Mouse (Mus musculus): Measurements from ENCODE around the gene Gm11437. TPM values are rescaled to one million over a fixed set of nuclear protein-coding genes. Genes with fewer than 3 reads are reported as not detected.

Gene Gm11437
- polyA plus RNA-seq, 1 experiment from 2014 or later = not detected

- H3K27me3 ChIP-seq = no peaks in the 10 kb centered on the region
- H3K4me1 ChIP-seq = 0 out of 2 replicates have a peak, but pooled peaks cover 3% of the 10 kb centered on the region
- H3K36me3 ChIP-seq = peaks cover 70% of the 10 kb centered on the region
- H3K4me3 ChIP-seq = no peak overlapping the region
- H3K9ac ChIP-seq = no peak overlapping the region
- no peak overlapping the region for H3K4me2 ChIP-seq
- peak overlapping the region; percentile 50 for H3K27ac ChIP-seq
- ATAC-seq (ENCODE audit: insufficient number of reproducible peaks, low FRiP score, low TSS enrichment, low read depth) = no peak
- H3K9me3 ChIP-seq = no peaks in the 10 kb centered on the region
These were observed 66.1 kb downstream of the Gm11437 start for GRCm38 (mm10) chr11:84101182-84101581.

Other genes starting within 250 kb of the Gm11437 start
- gene Ddx52, start 225.4 kb downstream of the Gm11437 start, polyA plus RNA-seq (2015; fragmentation: Nextera tagmentation; extraction: Ambion mirVana) = 29.4 and 32.5 TPM in 2 replicates
- gene Synrg, start 203.0 kb downstream of the Gm11437 start, polyA plus RNA-seq (2015; fragmentation: Nextera tagmentation; extraction: Ambion mirVana) = 8.9 and 11.0 TPM in 2 replicates
- gene Dusp14, start 98.2 kb downstream of the Gm11437 start, polyA plus RNA-seq (2015; fragmentation: Nextera tagmentation; extraction: Ambion mirVana) = 22.9 and 28.1 TPM in 2 replicates
- gene Tada2a, start 37.9 kb downstream of the Gm11437 start, polyA plus RNA-seq (2015; fragmentation: Nextera tagmentation; extraction: Ambion mirVana) = 30.0 and 32.8 TPM in 2 replicates
- gene Acaca, start 37.8 kb downstream of the Gm11437 start, polyA plus RNA-seq (2015; fragmentation: Nextera tagmentation; extraction: Ambion mirVana) = 12.4 and 13.0 TPM in 2 replicates